Mouse (Mus musculus) G1E (cell line): ENCODE measurements around the gene Cacnb1.

Experiments
- CTCF ChIP-seq: IDR thresholded peaks from 2 replicates; pipeline ENCODE4 v1.5.1; 2012; ENCODE audit warnings: low read depth, low read length, inconsistent platforms, mixed read lengths
- GATA1 ChIP-seq: IDR thresholded peaks from 2 replicates; pipeline ENCODE4 v1.6.1; 2012; ENCODE audit warnings: borderline replicate concordance, low read length, inconsistent platforms, mixed read lengths
- POLR2AphosphoS5 ChIP-seq: IDR thresholded peaks from 2 replicates; pipeline ENCODE4 v1.6.1; 2012; ENCODE audit warnings: low read depth, low read length, inconsistent platforms; ENCODE audit not compliant: insufficient replicate concordance

- TF ChIP-seq CTCF, result no peak
- no peak for TF ChIP-seq POLR2AphosphoS5
- no peak for TF ChIP-seq GATA1
Measured at GRCm38 (mm10) chr11:97958641-97959299, 64.1 kb downstream of the Cacnb1 start.
